Mouse (Mus musculus) stomach, postnatal 0 days (tissue): ENCODE data around the gene Zfp385a.

Source experiments
- CTCF ChIP-seq: IDR thresholded peaks from 2 replicates; pipeline ENCODE4 v1.5.1; 2016; ENCODE audit warnings: antibody characterized with exemption, low read depth, mild to moderate bottlenecking, moderate library complexity
- EP300 ChIP-seq: optimal IDR thresholded peaks from 2 replicates; pipeline ENCODE3; 2016; ENCODE audit warnings: antibody characterized with exemption

DNA sequence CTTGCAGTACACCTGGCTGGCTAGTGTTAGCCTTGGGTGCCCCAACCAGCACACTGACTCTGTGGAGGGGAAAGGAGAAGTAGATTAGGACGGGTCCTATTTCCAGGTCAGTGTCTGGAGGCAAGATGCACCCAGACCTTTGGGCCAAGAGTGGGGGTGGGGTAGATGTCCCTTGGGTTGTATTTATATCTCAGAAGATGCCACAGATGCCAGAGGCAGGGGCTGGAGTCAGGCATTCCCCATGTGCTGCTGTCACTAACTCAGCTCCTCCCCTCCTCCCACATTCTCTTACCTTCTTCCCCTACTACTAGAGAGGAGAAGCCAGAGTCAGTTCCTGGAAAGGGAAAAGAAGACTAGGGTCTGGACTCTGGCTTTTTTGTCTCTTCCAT is 19.2 kb upstream of the Zfp385a start:
- no peak for TF ChIP-seq CTCF
- no peak for TF ChIP-seq EP300
